Mouse (Mus musculus) CD8-positive naive resting alpha-beta T cell, adult 2 months (primary cell): ENCODE results near the gene Nelfb.
A peak's percentile ranks its signal among the peaks of the same experiment; 100 is the strongest.

Source experiments
- DNase-seq, 2 experiments: peaks; one replicate each; pipeline ENCODE4 v3.0.0; 2022; ENCODE audit warnings: low read depth in 2 of 2, low spot score in 2 of 2

Nelfb gene

DNA sequence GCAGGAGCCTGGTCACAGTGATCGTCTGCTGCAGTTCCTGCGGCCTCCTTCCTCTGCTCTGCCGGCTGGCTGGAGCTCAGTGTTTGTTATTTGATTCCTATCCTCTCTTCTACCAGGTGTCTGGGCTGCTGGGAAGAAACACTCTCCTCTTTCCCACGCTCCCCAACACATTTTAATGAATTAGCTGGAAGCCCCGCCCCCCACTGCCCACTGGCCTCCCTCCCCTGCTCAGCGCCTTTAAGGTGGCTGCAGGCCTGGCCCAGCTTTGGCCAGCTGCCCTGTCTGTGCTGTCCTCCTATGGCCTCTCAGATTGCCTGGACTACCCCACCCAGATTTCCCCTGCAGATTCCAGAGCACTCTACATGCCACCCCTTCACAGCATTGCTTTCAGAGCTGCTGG lies 33.6 kb downstream of the Nelfb start:
- DNase-seq = no peak

DNA sequence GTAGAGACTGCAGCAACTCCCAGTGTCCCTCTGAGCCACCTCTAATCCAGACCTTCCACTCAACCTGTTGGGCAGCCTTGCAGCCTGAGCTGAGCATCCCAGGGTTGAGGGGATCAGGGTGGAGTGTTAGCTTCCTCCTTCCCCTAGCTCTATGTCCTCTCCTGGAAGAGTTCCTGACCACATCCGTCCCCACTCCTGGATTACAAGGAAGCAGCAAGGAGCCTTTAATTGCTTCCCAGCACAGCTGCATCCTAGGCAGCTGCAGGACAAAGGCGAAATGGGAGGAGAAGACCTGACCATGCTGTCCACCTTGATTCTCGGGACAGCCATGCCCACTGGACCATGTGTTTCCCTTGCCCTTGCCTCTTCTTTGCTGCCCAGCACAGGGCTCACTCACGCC lies 34.2 kb downstream of the Nelfb start:
- DNase-seq = no peak

DNA sequence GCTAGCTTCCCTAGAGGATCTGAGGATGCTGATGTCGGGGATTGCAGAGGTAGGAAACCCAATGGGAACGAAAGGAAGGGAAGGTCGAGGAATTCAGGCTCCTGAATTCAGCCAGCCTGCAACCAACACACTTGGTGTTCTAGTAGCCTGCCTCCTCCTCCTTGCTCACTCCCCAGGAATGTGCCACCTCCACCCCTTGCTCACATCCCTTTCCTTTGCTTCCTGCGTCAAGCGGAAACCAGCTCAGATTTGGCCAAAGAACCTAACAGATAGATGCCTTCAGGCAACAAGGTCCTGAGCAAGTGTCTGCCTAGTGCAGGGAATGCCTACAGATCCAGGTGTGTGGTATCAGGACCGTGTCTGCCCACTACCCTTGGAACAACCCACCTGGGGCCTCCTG lies 34.7 kb downstream of the Nelfb start:
- no peak for DNase-seq

DNA sequence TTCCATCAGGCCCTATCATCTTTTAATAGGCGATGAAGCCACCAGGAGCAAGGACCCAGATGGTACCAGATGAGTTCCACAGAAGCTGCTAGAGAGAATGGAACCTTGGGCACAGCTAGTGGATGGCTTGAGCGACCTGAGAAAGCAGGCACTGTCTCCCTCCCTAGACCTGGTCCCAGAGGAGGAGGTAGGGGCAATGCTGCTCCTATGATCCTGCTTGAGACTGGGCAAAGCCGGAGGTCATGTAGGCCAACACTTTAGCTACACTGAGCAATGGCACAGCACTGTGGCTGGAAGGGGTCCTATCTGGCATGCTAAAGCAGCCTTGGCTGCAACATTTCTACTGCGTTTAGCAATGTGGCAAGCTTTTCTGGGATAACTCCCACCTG lies 35.6 kb downstream of the Nelfb start:
- no peak for DNase-seq

DNA sequence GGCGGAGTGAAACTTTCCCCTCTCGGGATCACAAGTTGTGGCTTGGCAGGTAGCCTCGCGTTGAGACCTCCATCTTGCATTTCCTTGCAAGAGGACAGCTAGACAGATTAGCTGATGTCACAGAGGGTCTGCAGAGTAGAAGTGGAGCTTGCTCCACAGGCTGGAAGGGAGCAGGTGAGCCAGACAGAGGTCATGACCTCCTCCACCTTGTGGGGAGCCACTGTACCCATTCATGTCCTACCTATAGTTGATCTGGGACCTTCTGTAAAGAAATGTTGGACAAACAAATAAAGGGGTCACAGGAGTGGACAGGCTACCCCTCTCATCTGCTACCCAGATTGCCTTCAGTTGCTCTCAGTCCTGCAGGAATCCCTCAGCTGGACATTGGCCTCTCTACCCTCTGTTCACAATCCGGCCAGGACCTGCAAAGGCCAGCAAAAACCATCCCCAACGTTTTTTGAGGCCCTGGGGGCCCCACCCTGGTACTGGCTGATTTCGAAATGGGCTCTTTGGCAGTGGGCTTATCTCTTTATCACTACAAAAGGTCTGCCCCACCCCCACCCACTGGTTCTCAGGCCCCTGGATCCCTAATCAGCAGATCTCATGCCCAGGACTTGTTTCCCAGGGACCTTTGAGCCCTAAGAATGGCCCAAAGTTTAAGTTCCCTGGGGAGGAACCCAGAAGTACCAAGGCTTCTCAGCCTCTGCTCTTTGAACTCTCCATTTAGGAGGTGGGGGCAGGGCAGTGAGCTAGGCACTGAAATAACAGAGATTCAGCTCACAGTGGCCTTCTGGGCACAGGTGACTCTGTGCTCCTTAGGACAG lies 36.2 kb downstream of the Nelfb start:
- no peak for DNase-seq

DNA sequence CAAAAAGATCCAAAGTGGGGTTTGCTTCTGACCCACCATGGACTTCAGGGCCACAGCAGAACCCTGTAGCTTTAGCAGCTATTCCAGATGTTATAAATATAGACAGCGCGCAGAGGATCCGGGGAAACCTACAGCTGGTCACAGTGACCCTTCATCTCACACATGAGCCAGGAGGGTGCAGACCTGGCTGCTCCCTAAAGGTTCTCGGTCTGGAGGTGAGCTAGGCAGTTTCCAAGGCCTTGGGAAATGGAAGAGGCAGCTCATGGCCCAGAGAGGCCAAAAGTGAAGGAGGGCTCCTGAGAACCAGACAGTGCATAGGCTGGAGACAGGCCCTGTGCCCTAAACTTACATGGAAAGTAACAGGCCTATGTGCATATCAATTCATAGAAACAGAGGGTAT lies 37.5 kb downstream of the Nelfb start:
- no peak for DNase-seq

DNA sequence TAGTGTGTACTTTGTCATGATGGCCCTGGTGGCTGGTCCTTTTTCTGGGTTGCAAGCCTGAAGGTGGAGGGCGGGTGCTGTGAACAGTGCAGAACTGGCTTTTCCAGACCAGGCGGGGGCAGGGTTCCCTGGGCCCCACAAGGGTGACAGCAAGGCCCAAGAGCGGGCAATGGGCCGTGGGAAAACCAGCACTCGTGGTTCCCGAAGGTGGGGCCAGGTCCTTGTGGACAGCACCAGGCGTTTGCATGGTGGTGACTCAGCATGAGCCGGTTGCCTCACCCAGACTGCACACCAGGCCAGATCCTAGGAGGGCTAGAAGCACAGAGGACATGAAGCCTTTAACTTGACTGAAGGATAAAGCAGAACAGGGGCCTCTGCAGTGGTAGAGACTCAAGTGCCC lies 38.7 kb downstream of the Nelfb start:
- no peak for DNase-seq

DNA sequence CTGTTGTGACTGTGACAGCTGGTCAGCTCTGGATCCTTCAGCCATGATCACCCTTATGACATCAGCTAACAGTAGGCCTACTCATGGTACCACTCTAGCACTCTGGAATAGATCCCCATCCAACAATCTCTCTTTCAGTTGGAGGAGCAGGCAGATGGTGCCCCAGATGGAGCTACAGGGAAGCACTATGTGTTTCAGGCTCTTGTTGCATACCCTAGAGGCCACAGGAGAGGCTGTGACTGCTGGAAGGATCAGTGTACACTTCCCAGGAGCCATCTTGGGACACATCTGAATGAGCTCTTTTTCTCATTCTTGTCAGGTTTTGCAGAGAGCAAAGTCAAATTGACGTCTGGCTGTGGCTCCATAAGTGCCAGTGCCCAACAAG lies 39.5 kb downstream of the Nelfb start:
- no peak for DNase-seq

DNA sequence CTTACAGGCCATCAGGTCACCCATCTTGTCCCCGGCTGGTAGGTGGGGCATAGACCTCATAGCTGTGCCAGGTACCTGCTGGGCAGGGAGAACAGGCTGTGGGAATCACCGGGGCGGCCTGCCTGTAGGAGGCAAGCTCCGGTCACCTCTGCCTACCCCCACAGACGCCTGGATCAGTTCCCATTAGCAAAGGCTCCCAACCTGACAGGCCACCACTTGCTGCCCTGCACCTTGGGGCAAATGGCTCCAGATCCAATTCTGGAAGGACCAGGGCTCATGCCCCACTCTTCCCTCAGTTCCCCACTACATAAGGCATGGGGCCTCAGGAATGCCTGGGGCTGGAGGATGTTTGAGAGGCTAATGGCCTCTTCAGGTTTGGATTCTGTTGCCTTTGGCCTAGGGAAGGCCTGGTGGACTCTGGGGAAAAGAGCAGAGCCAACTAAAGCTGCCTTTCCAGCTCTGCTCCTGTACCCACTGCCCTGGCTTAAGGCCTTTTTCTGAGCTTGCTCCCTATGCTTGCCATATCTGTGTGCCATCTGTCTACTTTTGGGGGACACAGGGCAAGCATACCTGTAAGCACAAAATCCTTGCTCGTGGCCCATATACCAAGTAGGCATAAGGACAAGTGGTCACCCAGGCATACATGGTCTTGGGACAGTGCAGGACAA lies 40.1 kb downstream of the Nelfb start:
- DNase-seq = no peak

DNA sequence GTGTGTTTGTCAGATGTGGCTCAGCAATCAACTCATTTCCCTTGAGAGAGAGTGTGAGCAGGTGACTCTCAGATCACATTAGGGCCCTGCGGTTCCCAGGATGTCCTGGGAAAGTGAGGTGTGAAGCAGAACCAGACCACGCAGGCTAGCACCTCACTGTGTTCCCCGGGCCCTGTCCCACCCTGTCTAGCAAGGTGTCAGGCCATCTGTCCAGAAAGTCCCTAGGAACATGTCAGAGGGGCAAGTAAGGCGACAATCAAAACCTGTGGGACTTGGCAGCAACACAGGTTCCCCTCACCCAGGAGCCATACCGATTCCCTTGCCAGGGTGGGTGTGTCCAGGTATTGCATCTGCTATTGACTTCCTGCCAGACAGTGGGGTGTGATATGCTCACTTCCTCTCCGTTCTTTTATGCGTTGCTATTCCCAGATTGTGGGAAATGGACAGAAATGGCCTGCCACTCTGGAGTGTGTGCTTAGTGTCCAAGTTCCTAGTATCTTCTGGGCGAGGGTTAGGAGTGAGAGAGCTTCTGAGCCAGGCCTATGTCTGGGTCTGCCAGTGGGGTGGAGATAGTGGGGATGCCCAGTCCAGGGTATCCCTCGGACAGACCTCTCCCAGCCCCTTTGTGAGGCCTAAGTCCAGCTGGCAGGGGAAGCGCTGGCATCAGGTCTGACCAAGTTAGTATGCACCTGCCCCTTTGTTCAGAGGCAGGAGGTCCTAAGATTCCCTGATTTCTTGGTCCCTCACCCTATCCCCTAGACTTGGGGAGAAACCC lies 40.8 kb downstream of the Nelfb start:
- no peak for DNase-seq

DNA sequence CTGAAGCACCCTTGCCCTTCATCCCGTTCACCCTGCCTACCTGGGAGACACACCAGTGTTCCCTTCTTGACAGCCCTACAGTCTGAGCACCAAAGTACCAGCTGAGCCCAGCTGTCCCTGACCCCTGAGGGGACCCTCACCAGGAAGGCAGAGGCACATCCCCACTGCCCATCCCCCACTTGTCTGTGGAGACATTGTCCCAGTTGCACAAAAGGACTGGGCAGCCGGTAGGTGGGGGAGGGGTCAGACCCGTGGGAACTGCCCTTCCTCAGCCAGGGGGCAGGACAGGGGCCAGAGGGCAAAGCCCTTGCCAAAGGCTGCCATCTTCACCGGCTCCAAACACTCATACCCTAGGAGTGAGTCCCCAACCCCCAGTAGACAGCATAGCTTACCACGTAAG lies 41.5 kb downstream of the Nelfb start:
- no peak for DNase-seq

DNA sequence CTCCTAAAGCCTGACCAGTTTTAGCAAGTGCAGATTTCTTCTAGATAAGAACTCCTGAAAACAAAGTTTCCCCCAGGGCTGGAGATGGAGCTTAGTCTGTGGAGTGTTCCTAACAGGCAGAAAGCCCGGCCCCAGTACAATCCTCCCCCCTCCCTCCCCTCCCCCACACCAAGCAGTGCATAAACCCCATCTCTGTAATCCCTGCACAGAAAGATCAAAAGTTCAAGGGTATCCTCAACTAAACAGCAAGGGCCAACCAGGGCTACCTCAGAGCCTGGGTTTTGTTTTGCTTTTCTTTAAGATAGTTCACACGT lies 42.7 kb downstream of the Nelfb start:
- DNase-seq = no peak

DNA sequence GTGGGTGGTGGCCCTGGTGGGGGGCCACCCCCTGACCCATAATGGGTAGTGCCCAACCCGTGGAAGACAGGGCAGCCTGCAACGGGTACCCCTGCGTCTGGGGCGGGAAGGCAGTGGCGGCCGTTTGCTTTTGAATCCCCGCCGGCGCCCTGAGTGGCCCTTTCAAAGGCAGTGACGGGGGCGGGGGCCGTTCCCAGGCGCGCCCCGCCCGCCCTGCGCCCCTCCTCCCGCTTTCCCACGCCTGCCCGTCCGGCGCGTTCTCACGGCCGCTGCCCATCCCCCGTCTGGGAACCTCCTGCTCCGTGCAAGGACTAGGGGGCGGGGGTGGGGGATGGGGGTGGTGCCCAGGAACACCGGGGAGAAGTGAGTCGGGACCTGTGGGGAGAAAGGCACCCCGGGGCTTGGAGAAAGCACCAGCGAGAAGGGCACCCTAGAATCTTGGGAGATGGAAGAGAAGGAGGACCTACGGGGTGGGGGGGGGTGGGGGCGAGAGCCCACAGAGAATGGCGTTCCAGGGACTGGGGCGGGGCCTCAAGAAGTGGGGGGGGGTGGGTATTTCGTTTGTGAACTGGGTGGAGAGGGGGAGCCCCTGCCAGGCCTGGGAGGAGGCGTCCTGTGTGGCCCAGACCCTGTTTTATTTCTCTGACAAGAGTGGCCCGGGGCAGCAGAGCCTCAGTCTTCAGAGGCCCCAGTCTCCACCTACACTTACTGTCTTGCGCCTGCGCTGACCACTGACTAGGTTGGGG lies 43.2 kb downstream of the Nelfb start:
- DNase-seq = no peak

DNA sequence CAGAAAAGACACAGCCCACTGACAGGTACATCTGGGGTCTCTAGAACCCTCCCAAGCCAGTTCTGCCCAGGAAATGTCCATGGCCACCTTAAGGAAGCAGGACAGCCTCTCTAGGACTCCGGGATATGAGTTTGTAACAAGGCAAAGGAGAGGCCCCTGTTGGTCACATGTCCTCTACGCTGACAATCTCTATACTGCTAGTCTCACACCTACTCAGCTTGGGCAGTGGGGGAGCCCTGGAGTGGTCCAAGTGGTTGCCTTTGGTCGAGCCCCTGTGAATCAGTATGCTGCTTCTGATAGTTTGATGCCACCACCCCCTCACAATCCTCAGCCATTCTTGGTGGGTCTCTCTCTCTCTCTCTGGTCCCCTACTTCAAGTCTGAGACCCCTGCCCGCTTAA lies 43.8 kb downstream of the Nelfb start:
- no peak for DNase-seq

DNA sequence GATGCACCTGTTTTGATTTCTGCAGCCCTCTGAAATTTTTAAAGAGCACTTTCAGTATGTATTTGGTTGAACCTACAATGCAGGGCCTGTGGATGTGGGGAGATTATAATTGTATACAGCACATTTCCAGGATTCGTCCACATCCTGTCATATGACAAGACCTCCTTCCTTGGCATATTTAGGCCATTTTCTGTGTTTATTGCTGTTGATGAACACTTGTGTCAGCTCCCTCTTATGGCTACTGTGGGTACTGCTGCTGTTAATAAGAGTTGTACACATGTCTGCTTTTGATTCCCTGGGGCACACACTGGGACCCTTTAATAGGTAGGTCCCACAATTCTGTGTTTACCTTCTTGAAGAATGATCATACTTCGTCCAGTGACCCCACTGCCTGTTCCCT lies 53.6 kb downstream of the Nelfb start:
- DNase-seq = peak; percentile 41 to 68

DNA sequence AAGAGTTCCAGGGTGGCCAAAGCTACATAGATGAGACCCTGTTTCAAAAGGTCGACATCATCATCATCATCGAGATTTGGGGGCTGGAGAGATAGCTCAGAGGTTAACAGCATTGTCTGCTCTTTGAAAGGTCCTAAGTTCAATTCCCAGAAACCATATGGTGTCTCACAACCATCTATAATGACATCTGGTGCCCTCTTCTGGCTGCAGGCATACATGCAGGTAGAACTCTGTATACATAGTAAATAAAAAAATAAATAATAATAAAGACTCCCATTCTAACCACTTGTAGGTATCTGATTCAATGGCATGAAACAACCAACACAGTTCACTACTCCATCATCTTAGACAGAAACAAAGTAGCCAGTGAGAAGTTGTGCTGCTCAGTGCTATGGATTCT lies 54.3 kb downstream of the Nelfb start:
- no peak for DNase-seq

DNA sequence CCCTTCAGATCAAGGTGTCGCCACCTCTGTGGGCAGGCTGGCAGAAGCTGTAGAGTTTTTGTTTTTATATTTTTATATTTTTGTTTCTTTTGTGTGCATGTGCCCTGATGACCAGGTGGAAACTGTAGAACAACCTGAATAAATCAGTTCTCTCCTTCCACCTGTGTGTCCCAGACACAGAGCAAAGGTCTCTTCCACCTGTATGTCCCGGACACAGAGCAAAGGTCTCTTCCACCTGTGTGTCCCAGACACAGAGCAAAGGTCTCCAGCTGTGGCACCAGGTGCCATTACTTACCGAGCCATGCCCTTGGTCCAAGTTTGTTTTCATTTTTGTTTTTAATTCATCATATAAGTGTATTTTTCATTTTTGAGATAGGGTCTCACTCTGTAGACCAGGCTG lies 55.1 kb downstream of the Nelfb start:
- no peak for DNase-seq

DNA sequence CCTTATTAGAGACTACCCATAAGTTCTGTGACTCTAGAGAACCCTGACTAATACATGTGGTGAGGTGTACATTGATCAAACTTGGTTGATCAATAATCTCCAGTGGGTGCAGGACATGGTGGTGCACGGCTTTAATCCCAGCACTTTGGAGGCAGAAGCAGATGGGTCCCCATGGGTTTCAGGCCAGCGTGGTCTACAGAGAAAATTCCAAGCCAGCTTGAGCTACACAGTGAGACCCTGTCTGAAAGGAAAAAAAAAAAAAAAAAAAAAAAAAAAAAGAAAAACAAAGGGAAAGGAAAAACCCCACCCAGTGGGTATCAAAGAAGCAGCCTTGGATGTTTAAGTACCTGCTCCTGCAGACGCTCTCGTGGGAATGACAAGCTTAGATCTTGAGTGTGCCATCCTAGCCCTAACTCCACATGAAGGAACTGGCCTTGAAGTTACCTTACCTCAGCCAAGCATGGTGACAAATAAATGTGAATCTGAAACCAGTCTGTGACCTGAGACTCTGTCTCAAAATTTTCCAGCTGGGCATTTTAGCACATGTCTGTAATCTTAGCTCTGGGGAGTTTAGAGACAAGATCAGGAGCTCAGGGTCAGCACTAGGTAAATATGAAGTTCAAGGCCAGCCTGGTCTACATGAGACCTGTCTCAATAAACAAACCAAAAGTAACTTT lies 59.9 kb downstream of the Nelfb start:
- DNase-seq = no peak
